8 mouse cellular contexts compared by ENCODE assay signal in the genomic region with DNA sequence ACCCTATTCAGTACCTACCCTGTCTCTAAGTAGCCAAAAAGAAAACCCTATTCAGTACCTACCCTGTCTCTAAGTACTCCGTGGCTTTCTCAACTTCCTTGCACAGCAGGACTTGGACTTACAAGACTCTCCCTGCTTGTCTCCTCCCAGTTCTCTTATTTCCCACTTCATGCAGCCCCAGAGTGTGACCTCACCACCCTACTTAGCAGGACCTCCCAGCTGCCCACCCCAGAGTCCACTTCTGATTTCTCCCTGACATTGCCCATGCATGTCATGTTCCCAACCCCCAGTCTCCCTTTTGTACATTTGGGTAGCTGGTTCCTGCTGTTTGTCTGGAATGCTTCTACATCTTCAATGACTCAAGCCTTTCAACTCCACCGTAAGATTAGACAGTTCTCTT. TPM values are rescaled to one million over a fixed set of nuclear protein-coding genes. Genes with fewer than 3 reads are reported as not detected.
DNase-seq lines count a peak whose midpoint lies in the region; ATAC-seq lines count a peak whose summit lies in the region.

No protein-coding gene starts in this region.

- H3K4me3 ChIP-seq in neural tube, embryonic 11.5 days (ENCODE audit: low read depth, low read length): peak overlapping the region; percentile 99
- peak overlapping the region; percentile 100 for H3K4me3 ChIP-seq in hindbrain, embryonic 11.5 days (ENCODE audit: low read depth, low read length)
- H3K4me3 ChIP-seq in lung, embryonic 16.5 days (ENCODE audit: low read length): peak overlapping the region; percentile 81

- no peaks in the 10 kb centered on the region for H3K27me3 ChIP-seq in neural tube, embryonic 11.5 days (ENCODE audit: control insufficient read depth, insufficient read depth, low read length)
- H3K27me3 ChIP-seq in hindbrain, embryonic 11.5 days (ENCODE audit: control insufficient read depth, insufficient read depth, low read length): no peaks in the 10 kb centered on the region
- no peaks in the 10 kb centered on the region for H3K27me3 ChIP-seq in lung, embryonic 16.5 days (ENCODE audit: control insufficient read depth, insufficient read depth, low read depth, low read length)

- H3K27ac ChIP-seq in neural tube, embryonic 11.5 days (ENCODE audit: low read depth, low read length): no peak overlapping the region
- H3K27ac ChIP-seq in hindbrain, embryonic 11.5 days (ENCODE audit: low read depth, low read length): peak overlapping the region; percentile 100
- peak overlapping the region; percentile 100 for H3K27ac ChIP-seq in lung, embryonic 16.5 days (ENCODE audit: low read length)

- no peak for DNase-seq in neural tube, embryonic 11.5 days (ENCODE audit: low spot score)
- no peak for DNase-seq in neural tube, embryonic 10.5 days (ENCODE audit: extremely low spot score, low spot score)
- DNase-seq in embryo, embryonic 9.5 days (ENCODE audit: extremely low spot score): peak; percentile 48
- DNase-seq in hindbrain, embryonic 11.5 days (ENCODE audit: low spot score): peak; percentile 33
- no peak for DNase-seq in frontal cortex, postnatal 10 days (ENCODE audit: low spot score in 2 of 2)
- DNase-seq in left cerebral cortex, postnatal 10 days (ENCODE audit: extremely low spot score in 1 of 2, low spot score in 2 of 2): no peak
- DNase-seq in left cerebral cortex, adult 11 months (ENCODE audit: low spot score): no peak

- H3K9me3 ChIP-seq in neural tube, embryonic 11.5 days (ENCODE audit: control insufficient read depth, low read length): no peaks in the 10 kb centered on the region
- no peaks in the 10 kb centered on the region for H3K9me3 ChIP-seq in hindbrain, embryonic 11.5 days (ENCODE audit: control insufficient read depth, low read length)
- H3K9me3 ChIP-seq in lung, embryonic 16.5 days (ENCODE audit: control insufficient read depth, low read length): no peaks in the 10 kb centered on the region

- 11% methylated on average over 2 of the region's 2 CpGs for WGBS in neural tube, embryonic 11.5 days
- 9% methylated on average over 2 of the region's 2 CpGs for WGBS in hindbrain, embryonic 11.5 days
- 0% methylated on average over 2 of the region's 2 CpGs for WGBS in lung, embryonic 16.5 days

- H3K36me3 ChIP-seq in neural tube, embryonic 11.5 days (ENCODE audit: control insufficient read depth, insufficient read depth, low read length): peaks cover 2% of the 10 kb centered on the region; the same call in 1 of the 2 replicates
- 0 out of 2 replicates have a peak, but pooled peaks cover 2% of the 10 kb centered on the region for H3K36me3 ChIP-seq in hindbrain, embryonic 11.5 days (ENCODE audit: control insufficient read depth, insufficient read depth, low read length)
- peaks cover 5% of the 10 kb centered on the region for H3K36me3 ChIP-seq in lung, embryonic 16.5 days (ENCODE audit: control insufficient read depth, insufficient read depth, low read length)

- peak overlapping the region; percentile 88 for H3K9ac ChIP-seq in neural tube, embryonic 11.5 days (ENCODE audit: low read length)
- peak overlapping the region; percentile 97 for H3K9ac ChIP-seq in hindbrain, embryonic 11.5 days (ENCODE audit: low read depth, low read length)
- peak overlapping the region; percentile 99 for H3K9ac ChIP-seq in lung, embryonic 16.5 days (ENCODE audit: low read length)

- H3K4me2 ChIP-seq in neural tube, embryonic 11.5 days (ENCODE audit: low read depth): peak overlapping the region; percentile 93
- peak overlapping the region; percentile 95 for H3K4me2 ChIP-seq in hindbrain, embryonic 11.5 days (replicated peaks; ENCODE audit: low read depth, low read length)
- peak overlapping the region; percentile 72 for H3K4me2 ChIP-seq in lung, embryonic 16.5 days (ENCODE audit: low read depth, low read length)

- H3K4me1 ChIP-seq in neural tube, embryonic 11.5 days (ENCODE audit: control insufficient read depth, insufficient read depth, low read length): peaks cover 12% of the 10 kb centered on the region
- H3K4me1 ChIP-seq in hindbrain, embryonic 11.5 days (replicated peaks; ENCODE audit: control insufficient read depth, insufficient read depth, low read length): 0 out of 2 replicates have a peak, but pooled peaks cover 2% of the 10 kb centered on the region
- peaks cover 16% of the 10 kb centered on the region for H3K4me1 ChIP-seq in lung, embryonic 16.5 days (replicated peaks; ENCODE audit: control insufficient read depth, insufficient read depth, low read length)

- intact Hi-C loops in left cerebral cortex, postnatal 10 days (cut with DNase I): no loop called here

- no peak for ATAC-seq in neural tube, embryonic 11.5 days (ENCODE audit: insufficient read depth, low FRiP score, low TSS enrichment)
- no peak for ATAC-seq in hindbrain, embryonic 11.5 days (ENCODE audit: low FRiP score)
- no peak for ATAC-seq in lung, embryonic 16.5 days (ENCODE audit: low read depth)

RNA-seq across cellular contexts. Expression of a gene that starts 1.1 kb away (rescaled TPM):
- polyA plus RNA-seq in neural tube, embryonic 11.5 days (2014; fragmentation: Nextera tagmentation; extraction: Ambion mirVana): 116 and 133 TPM in 2 replicates
- 113 and 159 TPM in 2 replicates for polyA plus RNA-seq in hindbrain, embryonic 11.5 days (2014; fragmentation: Nextera tagmentation; extraction: Ambion mirVana)
- 97.8 and 100 TPM in 2 replicates for polyA plus RNA-seq in lung, embryonic 16.5 days (2015; fragmentation: Nextera tagmentation; extraction: Ambion mirVana)
- 100 to 1,000 TPM; 266 to 271 TPM for total RNA-seq in left cerebral cortex, postnatal 10 days (2021)

RNA-seq across cellular contexts. Expression of a gene that starts 4.2 kb away (rescaled TPM):
- polyA plus RNA-seq in neural tube, embryonic 11.5 days (2014; fragmentation: Nextera tagmentation; extraction: Ambion mirVana): 9.2 and 10.3 TPM in 2 replicates
- 8.6 and 13.8 TPM in 2 replicates for polyA plus RNA-seq in hindbrain, embryonic 11.5 days (2014; fragmentation: Nextera tagmentation; extraction: Ambion mirVana)
- 11.8 and 12.7 TPM in 2 replicates for polyA plus RNA-seq in lung, embryonic 16.5 days (2015; fragmentation: Nextera tagmentation; extraction: Ambion mirVana)
- 10 to 100 TPM; 26.6 to 27.7 TPM for total RNA-seq in left cerebral cortex, postnatal 10 days (2021)

RNA-seq across cellular contexts. Expression of a gene that starts 19.6 kb away (rescaled TPM):
- not detected in 2 replicates for polyA plus RNA-seq in neural tube, embryonic 11.5 days (2014; fragmentation: Nextera tagmentation; extraction: Ambion mirVana)
- polyA plus RNA-seq in hindbrain, embryonic 11.5 days (2014; fragmentation: Nextera tagmentation; extraction: Ambion mirVana): not detected in 2 replicates
- 1.6 and 2.1 TPM in 2 replicates for polyA plus RNA-seq in lung, embryonic 16.5 days (2015; fragmentation: Nextera tagmentation; extraction: Ambion mirVana)
- total RNA-seq in left cerebral cortex, postnatal 10 days (2021): 1 to 10 TPM in 1 of 2 experiments, under 1 TPM in 1; 0.99 to 1.4 TPM

RNA-seq across cellular contexts. Expression of a gene that starts 29.4 kb away (rescaled TPM):
- polyA plus RNA-seq in neural tube, embryonic 11.5 days (2014; fragmentation: Nextera tagmentation; extraction: Ambion mirVana): not detected in 2 replicates
- 0.29 and 0.94 TPM in 2 replicates for polyA plus RNA-seq in hindbrain, embryonic 11.5 days (2014; fragmentation: Nextera tagmentation; extraction: Ambion mirVana)
- polyA plus RNA-seq in lung, embryonic 16.5 days (2015; fragmentation: Nextera tagmentation; extraction: Ambion mirVana): 3.7 and 6.2 TPM in 2 replicates
- 1 to 10 TPM; 1.2 to 1.8 TPM for total RNA-seq in left cerebral cortex, postnatal 10 days (2021)

RNA-seq across cellular contexts. Expression of a gene that starts 31.4 kb away (rescaled TPM):
- 0.93 TPM in 1 of 2 replicates, not detected in the other for polyA plus RNA-seq in neural tube, embryonic 11.5 days (2014; fragmentation: Nextera tagmentation; extraction: Ambion mirVana)
- polyA plus RNA-seq in hindbrain, embryonic 11.5 days (2014; fragmentation: Nextera tagmentation; extraction: Ambion mirVana): 0.26 and 0.32 TPM in 2 replicates
- polyA plus RNA-seq in lung, embryonic 16.5 days (2015; fragmentation: Nextera tagmentation; extraction: Ambion mirVana): 0.23 and 1.0 TPM in 2 replicates
- total RNA-seq in left cerebral cortex, postnatal 10 days (2021): under 1 TPM in 1 of 2 experiments, not detected in 1; 0.55 TPM

Comparison
In these comparisons a context has a peak if more than half of its experiments do, and no peak if none do; other contexts are left out.
1. DNase-seq: peak in embryo, embryonic 9.5 days (single experiment) and hindbrain, embryonic 11.5 days (single experiment); none in neural tube, embryonic 11.5 days (single experiment), neural tube, embryonic 10.5 days (single experiment), frontal cortex, postnatal 10 days (0 of 2), left cerebral cortex, postnatal 10 days (0 of 2) and left cerebral cortex, adult 11 months (single experiment).
2. Peak in every context shown above with its lines, with median percentiles within 50 percentile points of each other: H3K4me2 ChIP-seq, H3K4me3 ChIP-seq and H3K9ac ChIP-seq.